Mouse (Mus musculus): ENCODE measurements around the gene Bgn. TPM values are rescaled to one million over a fixed set of nuclear protein-coding genes. Genes with fewer than 3 reads are reported as not detected.

The Bgn gene
- polyA plus RNA-seq, 1 experiment, result 14.2 TPM

DNA sequence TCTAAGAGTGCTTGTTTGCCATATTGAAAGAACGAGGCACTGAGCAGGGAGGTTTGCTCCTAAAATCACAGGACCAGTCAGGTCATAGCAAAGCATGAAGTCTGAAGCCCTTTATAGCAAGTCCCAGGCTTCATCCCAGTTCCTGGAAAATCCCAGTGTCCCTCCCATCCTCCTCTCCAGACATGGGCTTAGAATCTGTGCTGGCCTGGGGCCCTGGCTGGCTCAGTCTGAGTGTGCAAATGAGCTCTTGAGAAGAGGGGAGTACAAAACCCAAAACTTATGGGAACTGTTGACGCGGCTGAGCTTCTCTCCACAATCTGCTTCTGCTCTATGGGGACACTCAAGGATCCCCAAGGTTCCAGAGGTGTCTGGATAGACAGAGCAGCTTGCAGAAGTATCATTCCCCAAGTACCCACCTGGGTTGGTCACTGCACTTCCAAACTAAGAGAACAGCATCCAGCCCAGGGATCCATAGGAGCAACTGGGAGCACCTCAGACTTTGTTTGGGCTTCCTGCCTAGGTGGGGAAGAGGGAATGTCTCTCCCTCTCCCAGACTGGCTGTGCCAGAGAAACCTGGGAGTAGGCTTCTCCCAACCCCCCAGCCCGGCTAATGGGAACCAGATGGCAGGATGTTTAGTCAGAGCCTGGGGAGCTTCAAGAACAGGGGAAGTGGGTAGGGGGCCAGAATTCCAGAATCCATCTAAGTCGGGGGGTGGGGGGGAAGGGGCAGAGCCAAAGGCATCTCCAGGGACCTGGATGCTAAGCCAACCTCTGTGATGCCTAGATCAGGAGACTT is 15.8 kb upstream of the Bgn start:
- H3K4me1 ChIP-seq (ENCODE audit: control insufficient read depth, insufficient read depth, low read length), result no peaks in the 10 kb centered on the region
- WGBS, result 50% methylated on average over 5 of the region's 5 CpGs
- DNase-seq, result no peak
- TF ChIP-seq CTCF (IDR thresholded peaks at IDR 0.05; ENCODE audit: borderline replicate concordance, insufficient read depth, low read depth, low read length) (no peak), POLR2A (IDR thresholded peaks at IDR 0.05; ENCODE audit: borderline replicate concordance, insufficient read depth, low read length) (no peak)
- H3K27me3 ChIP-seq (ENCODE audit: control insufficient read depth, insufficient read depth, low read length), result no peaks in the 10 kb centered on the region
- H3K27ac ChIP-seq (ENCODE audit: insufficient read depth, low read length), result no peak overlapping the region
- H3K4me3 ChIP-seq (replicated peaks; ENCODE audit: insufficient read depth, low read depth, low read length), result no peak overlapping the region

DNA sequence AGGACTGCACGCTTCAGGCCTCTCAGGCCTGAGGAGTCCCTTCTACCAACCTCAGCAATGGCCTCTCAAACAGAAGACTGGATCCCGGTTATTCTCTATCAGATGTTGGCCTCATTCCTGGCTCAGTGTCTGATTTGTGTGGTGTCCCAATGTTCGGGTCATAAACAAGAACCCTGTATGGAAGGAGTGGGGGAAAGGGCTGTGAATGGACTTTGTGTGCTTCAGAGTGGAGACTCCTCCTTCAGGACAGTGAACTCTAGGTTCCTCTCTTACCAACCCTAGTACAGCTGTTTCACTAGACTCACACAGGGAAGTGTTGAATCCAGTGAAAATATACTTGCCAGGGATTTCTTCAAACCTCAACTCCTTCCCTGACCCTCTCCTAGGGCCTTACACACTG is 15.1 kb upstream of the Bgn start:
- Histone ChIP-seq H3K4me1 (ENCODE audit: control insufficient read depth, insufficient read depth, low read length) (no peaks in the 10 kb centered on the region), H3K27ac (ENCODE audit: insufficient read depth, low read length) (no peak overlapping the region), H3K4me3 (replicated peaks; ENCODE audit: insufficient read depth, low read depth, low read length) (no peak overlapping the region), H3K27me3 (ENCODE audit: control insufficient read depth, insufficient read depth, low read length) (no peaks in the 10 kb centered on the region)
- WGBS, result 63% methylated on average over 3 of the region's 3 CpGs
- no peak for TF ChIP-seq POLR2A (IDR thresholded peaks at IDR 0.05; ENCODE audit: borderline replicate concordance, insufficient read depth, low read length)
- TF ChIP-seq CTCF (IDR thresholded peaks at IDR 0.05; ENCODE audit: borderline replicate concordance, insufficient read depth, low read depth, low read length), result no peak
- no peak for DNase-seq

DNA sequence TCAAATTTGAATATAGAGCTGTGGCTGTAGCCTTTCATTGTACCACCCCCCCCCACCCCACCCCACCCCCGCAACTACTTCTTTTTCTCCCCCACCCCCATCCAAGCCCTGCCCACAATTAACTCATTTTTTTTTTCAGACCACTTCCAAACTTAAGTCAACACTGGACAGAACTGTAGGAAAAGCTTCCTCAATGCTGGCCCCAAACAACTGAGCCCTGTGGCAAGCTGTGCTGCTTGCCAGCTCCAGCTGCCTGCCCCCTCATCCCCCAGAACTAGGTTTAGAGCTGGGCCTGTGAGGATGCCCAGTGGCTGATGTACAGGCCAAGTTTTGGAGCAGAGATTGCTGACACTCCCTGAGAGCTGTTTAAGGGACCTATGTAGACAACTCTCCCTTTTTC is 14.7 kb upstream of the Bgn start:
- H3K4me1 ChIP-seq (ENCODE audit: control insufficient read depth, insufficient read depth, low read length), result no peaks in the 10 kb centered on the region
- H3K27ac ChIP-seq (ENCODE audit: insufficient read depth, low read length), result no peak overlapping the region
- no peak overlapping the region for H3K4me3 ChIP-seq (replicated peaks; ENCODE audit: insufficient read depth, low read depth, low read length)
- TF ChIP-seq CTCF (IDR thresholded peaks at IDR 0.05; ENCODE audit: borderline replicate concordance, insufficient read depth, low read depth, low read length), result no peak
- TF ChIP-seq POLR2A (IDR thresholded peaks at IDR 0.05; ENCODE audit: borderline replicate concordance, insufficient read depth, low read length), result no peak
- H3K27me3 ChIP-seq (ENCODE audit: control insufficient read depth, insufficient read depth, low read length), result no peaks in the 10 kb centered on the region
- no peak for DNase-seq
- 44% methylated on average over 1 of the region's 1 CpGs for WGBS

GRCm38 (mm10) chrX:73471764-73472163 is 11.6 kb upstream of the Bgn start:
- H3K27ac ChIP-seq (ENCODE audit: insufficient read depth, low read length), result no peak overlapping the region
- DNase-seq, result no peak
- 95% methylated on average over 3 of the region's 3 CpGs for WGBS
- no peak overlapping the region for H3K4me3 ChIP-seq (replicated peaks; ENCODE audit: insufficient read depth, low read depth, low read length)
- no peaks in the 10 kb centered on the region for H3K4me1 ChIP-seq (ENCODE audit: control insufficient read depth, insufficient read depth, low read length)
- no peaks in the 10 kb centered on the region for H3K27me3 ChIP-seq (ENCODE audit: control insufficient read depth, insufficient read depth, low read length)
- TF ChIP-seq CTCF (IDR thresholded peaks at IDR 0.05; ENCODE audit: borderline replicate concordance, insufficient read depth, low read depth, low read length) (no peak), POLR2A (IDR thresholded peaks at IDR 0.05; ENCODE audit: borderline replicate concordance, insufficient read depth, low read length) (no peak)

GRCm38 (mm10) chrX:73474340-73475165 is 8.8 kb upstream of the Bgn start:
- Histone ChIP-seq H3K4me1 (ENCODE audit: control insufficient read depth, insufficient read depth, low read length) (no peaks in the 10 kb centered on the region), H3K4me3 (replicated peaks; ENCODE audit: insufficient read depth, low read depth, low read length) (no peak overlapping the region), H3K27ac (ENCODE audit: insufficient read depth, low read length) (no peak overlapping the region), H3K27me3 (ENCODE audit: control insufficient read depth, insufficient read depth, low read length) (no peaks in the 10 kb centered on the region)
- TF ChIP-seq CTCF (IDR thresholded peaks at IDR 0.05; ENCODE audit: borderline replicate concordance, insufficient read depth, low read depth, low read length) (no peak), POLR2A (IDR thresholded peaks at IDR 0.05; ENCODE audit: borderline replicate concordance, insufficient read depth, low read length) (no peak)
- no peak for DNase-seq
- WGBS, result 55% methylated on average over 12 of the region's 12 CpGs

- WGBS, result 84% methylated on average over 1 of the region's 1 CpGs
- Histone ChIP-seq H3K4me3 (replicated peaks; ENCODE audit: insufficient read depth, low read depth, low read length) (no peak overlapping the region), H3K27ac (ENCODE audit: insufficient read depth, low read length) (no peak overlapping the region), H3K27me3 (ENCODE audit: control insufficient read depth, insufficient read depth, low read length) (no peaks in the 10 kb centered on the region), H3K4me1 (ENCODE audit: control insufficient read depth, insufficient read depth, low read length) (no peaks in the 10 kb centered on the region)
- DNase-seq, result no peak
- TF ChIP-seq CTCF (IDR thresholded peaks at IDR 0.05; ENCODE audit: borderline replicate concordance, insufficient read depth, low read depth, low read length) (no peak), POLR2A (IDR thresholded peaks at IDR 0.05; ENCODE audit: borderline replicate concordance, insufficient read depth, low read length) (no peak)
Observed at GRCm38 (mm10) chrX:73475658-73476256, 7.6 kb upstream of the Bgn start.

- H3K4me3 ChIP-seq (replicated peaks; ENCODE audit: insufficient read depth, low read depth, low read length), result no peak overlapping the region
- no peaks in the 10 kb centered on the region for H3K27me3 ChIP-seq (ENCODE audit: control insufficient read depth, insufficient read depth, low read length)
- H3K4me1 ChIP-seq (ENCODE audit: control insufficient read depth, insufficient read depth, low read length), result no peaks in the 10 kb centered on the region
- no peak overlapping the region for H3K27ac ChIP-seq (ENCODE audit: insufficient read depth, low read length)
- no peak for TF ChIP-seq CTCF (IDR thresholded peaks at IDR 0.05; ENCODE audit: borderline replicate concordance, insufficient read depth, low read depth, low read length)
- TF ChIP-seq POLR2A (IDR thresholded peaks at IDR 0.05; ENCODE audit: borderline replicate concordance, insufficient read depth, low read length), result no peak
- 100% methylated on average over 2 of the region's 2 CpGs for WGBS
- no peak for DNase-seq
Observed at GRCm38 (mm10) chrX:73476621-73477020, 6.8 kb upstream of the Bgn start.

Measured in cerebellum, adult 2 months (tissue).